Mouse (Mus musculus): ENCODE data around the gene Cngb1. TPM values are rescaled to one million over a fixed set of nuclear protein-coding genes. Genes with fewer than 3 reads are reported as not detected.

The Cngb1 gene
- polyA plus RNA-seq, 1 experiment from 2014 or later = 0.04 TPM

- Histone ChIP-seq H3K4me3 (no peak overlapping the region), H3K4me1 (peaks cover 12% of the 10 kb centered on the region), H3K36me3 (peaks cover 49% of the 10 kb centered on the region), H3K27ac (no peak overlapping the region), H3K27me3 (ENCODE audit: low read depth, poor library complexity, severe bottlenecking) (no peaks in the 10 kb centered on the region), H3K9me3 (replicated peaks) (no peaks in the 10 kb centered on the region)
- 90% methylated on average over 1 of the region's 1 CpGs for WGBS
- no peak for DNase-seq (ENCODE audit: low spot score)
Observed at GRCm38 (mm10) chr8:95335706-95336105, 29.3 kb upstream of the Cngb1 start.

DNA sequence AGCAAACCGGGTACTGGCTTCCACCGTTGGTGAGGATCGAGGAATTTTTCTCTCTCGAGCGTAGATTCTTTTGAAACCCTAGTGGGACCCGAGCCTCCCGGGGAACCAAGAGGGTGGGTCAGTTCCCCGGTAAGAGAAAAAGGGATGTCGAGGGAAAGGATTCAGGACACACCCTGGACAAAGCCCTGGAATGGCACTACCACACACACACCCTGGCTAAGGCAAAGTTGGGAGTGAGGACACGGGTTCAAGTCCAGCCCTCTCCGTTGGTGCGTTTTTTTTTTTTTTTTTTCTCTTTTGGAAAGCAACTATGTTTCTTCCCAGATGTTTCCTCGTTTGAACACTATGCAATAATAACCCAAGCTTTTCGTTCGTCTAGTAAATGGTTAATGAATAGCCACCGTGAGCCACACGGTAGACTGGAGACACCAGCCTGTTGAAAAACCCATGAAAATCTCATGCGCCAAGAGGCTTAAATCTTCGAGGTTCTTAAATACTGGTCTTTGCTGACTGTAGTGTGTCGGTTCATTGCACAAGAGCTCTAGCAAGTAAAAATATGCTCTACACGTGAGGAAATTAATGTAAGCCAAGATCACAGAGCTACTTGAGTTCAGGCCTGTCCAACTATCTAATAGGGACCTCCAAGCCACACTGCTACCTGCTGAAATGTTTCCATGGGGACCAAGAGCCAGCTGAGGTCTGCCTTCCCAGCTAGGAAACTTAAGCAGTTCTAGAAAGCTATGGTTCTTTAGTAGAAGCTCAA, 26.2 kb upstream of the Cngb1 start:
- Histone ChIP-seq H3K36me3 (peaks cover 44% of the 10 kb centered on the region), H3K4me3 (peak overlapping the region; percentile 90), H3K27ac (peak overlapping the region; percentile 97), H3K9me3 (replicated peaks) (no peaks in the 10 kb centered on the region), H3K27me3 (ENCODE audit: low read depth, poor library complexity, severe bottlenecking) (no peaks in the 10 kb centered on the region), H3K4me1 (peaks cover 31% of the 10 kb centered on the region)
- 33% methylated on average over 21 of the region's 21 CpGs for WGBS
- DNase-seq (ENCODE audit: low spot score) = no peak

DNA sequence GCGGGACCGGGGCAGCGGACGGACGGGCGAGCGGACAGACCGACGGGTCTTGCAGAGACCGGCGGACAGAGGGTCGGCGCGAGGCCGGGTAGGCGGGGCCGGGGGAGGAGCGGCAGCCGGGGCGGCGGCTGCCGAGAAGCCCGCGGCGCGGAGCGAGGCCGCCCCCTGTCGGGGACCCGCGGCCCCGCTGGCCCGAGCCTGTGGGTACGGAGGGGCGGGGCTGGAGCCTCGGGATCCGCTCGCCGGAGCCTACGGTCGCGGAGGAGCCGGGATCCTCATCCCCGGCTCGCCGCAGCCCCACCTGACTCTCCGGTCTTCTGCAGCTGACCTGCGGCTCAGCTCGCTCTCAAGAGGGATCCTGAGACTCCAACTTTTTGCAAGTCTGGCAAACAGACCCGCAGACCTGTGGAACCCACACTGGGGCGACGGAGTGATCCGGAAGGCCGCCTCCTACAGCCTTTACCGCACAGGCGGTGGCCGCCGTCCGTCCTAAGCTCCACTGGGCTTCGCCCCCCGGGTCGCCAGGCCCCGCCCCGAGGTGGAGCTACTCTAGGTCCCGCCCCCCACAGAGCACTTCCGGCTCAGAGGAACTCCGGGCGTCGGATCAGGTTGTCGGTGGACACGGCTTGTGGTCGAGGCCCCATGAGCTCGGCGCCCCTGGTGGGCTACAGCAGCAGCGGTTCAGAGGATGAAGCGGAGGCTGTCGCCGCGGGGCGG, 25.5 kb upstream of the Cngb1 start, which contains the start of the genes Zfp319 and Usb1:
TSS of gene Zfp319 (minus strand) at position 231 of the 717 bp plus-strand sequence.
TSS of gene Usb1 (plus strand) at position 565 of the 717 bp plus-strand sequence.
- peaks cover 49% of the 10 kb centered on the region for H3K36me3 ChIP-seq
- H3K9me3 ChIP-seq (replicated peaks) = no peaks in the 10 kb centered on the region
- peak; percentile 97 for DNase-seq (ENCODE audit: low spot score)
- under 1% methylated on average over 79 of the region's 80 CpGs for WGBS
- H3K27me3 ChIP-seq (ENCODE audit: low read depth, poor library complexity, severe bottlenecking) = no peaks in the 10 kb centered on the region
- H3K4me1 ChIP-seq = peaks cover 35% of the 10 kb centered on the region
- peak within 1 kb of the TSS; percentile 90 for H3K4me3 ChIP-seq
- peak within 1 kb of the TSS; percentile 97 for H3K27ac ChIP-seq

DNA sequence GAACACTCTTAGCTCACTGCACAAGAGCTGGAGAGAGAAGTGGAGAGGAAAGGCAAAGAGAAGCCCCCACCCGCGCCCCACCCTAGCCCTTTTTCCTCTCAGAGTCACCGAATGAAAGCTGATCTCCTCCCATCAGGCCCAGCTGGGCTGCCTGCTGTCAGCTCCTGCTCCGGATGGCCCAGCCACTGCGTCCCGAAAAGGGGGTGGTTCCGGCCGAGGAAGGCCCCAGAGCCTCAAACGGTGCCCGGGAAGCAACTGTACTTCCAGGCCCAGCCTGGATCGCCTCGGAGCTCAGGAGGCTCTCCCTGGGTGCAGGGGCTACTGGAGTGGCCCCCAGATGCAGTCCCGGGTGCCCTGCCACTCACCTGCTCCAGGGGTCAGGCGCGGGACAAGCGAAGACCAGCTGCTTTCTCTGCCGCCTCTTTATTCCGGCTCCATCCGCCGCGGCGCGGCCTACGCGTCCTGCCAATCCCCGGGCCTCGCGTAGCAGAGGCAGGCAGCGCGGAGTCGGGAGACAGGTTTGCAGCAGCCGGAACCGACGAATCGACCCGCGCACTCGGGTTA, 24.9 kb upstream of the Cngb1 start:
- DNase-seq (ENCODE audit: low spot score) = peak; percentile 89
- WGBS = under 1% methylated on average over 38 of the region's 38 CpGs
- H3K36me3 ChIP-seq = peaks cover 55% of the 10 kb centered on the region

DNA sequence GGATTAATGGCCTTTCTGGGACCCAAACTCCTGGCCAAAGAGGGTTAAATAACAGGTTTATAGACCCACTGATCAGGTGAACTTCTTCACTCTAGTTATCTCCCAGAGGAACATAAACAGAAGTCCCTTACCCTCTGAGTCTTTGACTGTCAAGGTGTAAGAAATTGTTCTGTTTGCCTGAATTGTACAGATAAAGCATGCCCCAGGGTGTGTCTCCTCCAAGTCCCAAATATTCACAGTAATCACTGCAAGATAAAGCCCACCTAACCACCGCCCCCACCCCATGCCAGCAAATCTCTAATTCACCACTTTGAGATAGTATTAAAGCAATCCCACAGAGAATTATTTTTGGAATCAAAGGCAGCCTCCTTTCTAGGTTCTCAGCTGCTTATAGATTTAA, 24.0 kb upstream of the Cngb1 start:
- Histone ChIP-seq H3K27me3 (ENCODE audit: low read depth, poor library complexity, severe bottlenecking) (no peaks in the 10 kb centered on the region), H3K27ac (no peak overlapping the region), H3K4me3 (peak overlapping the region; percentile 90), H3K4me1 (peaks cover 38% of the 10 kb centered on the region), H3K9me3 (replicated peaks) (no peaks in the 10 kb centered on the region), H3K36me3 (peaks cover 64% of the 10 kb centered on the region)
- DNase-seq (ENCODE audit: low spot score) = no peak
- WGBS = 88% methylated on average over 1 of the region's 1 CpGs

More for the DNA sequence above, 24.9 kb upstream of the Cngb1 start:
- Histone ChIP-seq H3K4me1 (peaks cover 38% of the 10 kb centered on the region), H3K27me3 (ENCODE audit: low read depth, poor library complexity, severe bottlenecking) (no peaks in the 10 kb centered on the region), H3K27ac (peak overlapping the region; percentile 97), H3K4me3 (peak overlapping the region; percentile 90), H3K9me3 (replicated peaks) (no peaks in the 10 kb centered on the region)

- Histone ChIP-seq H3K36me3 (peaks cover 63% of the 10 kb centered on the region), H3K27ac (no peak overlapping the region), H3K27me3 (ENCODE audit: low read depth, poor library complexity, severe bottlenecking) (no peaks in the 10 kb centered on the region), H3K9me3 (replicated peaks) (no peaks in the 10 kb centered on the region), H3K4me3 (no peak overlapping the region), H3K4me1 (peaks cover 38% of the 10 kb centered on the region)
- 83% methylated on average over 46 of the region's 46 CpGs for WGBS
- no peak for DNase-seq (ENCODE audit: low spot score)
Observed at GRCm38 (mm10) chr8:95327866-95328465, 21.6 kb upstream of the Cngb1 start.

- Histone ChIP-seq H3K27ac (no peak overlapping the region), H3K4me1 (peaks cover 35% of the 10 kb centered on the region), H3K36me3 (peaks cover 63% of the 10 kb centered on the region), H3K4me3 (no peak overlapping the region), H3K27me3 (ENCODE audit: low read depth, poor library complexity, severe bottlenecking) (no peaks in the 10 kb centered on the region), H3K9me3 (replicated peaks) (no peaks in the 10 kb centered on the region)
- WGBS = 95% methylated on average over 5 of the region's 5 CpGs
- DNase-seq (ENCODE audit: low spot score) = no peak
Observed at GRCm38 (mm10) chr8:95326822-95327221, 20.4 kb upstream of the Cngb1 start.

DNA sequence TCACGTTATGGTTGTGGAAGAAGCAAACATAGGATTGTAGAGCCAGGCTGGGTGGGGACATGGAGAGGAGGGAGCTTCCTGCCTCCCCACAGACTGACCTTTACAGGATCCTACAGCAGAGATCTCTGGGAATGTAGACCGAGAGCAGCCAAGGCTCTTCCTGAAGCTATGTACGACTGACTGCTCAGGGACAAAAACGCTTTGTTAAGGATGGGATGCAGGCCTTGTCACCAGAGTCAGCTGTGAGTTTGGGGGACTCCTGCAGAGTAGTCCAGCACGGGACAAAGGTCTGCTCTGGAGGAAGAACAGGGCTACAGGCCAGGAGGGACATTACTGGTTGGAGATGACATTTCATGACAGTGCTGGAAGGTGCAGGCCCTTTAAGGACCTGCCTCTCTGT, 18.3 kb upstream of the Cngb1 start:
- peaks cover 31% of the 10 kb centered on the region for H3K4me1 ChIP-seq
- H3K4me3 ChIP-seq = no peak overlapping the region
- WGBS = 75% methylated on average over 5 of the region's 5 CpGs
- no peak overlapping the region for H3K27ac ChIP-seq
- DNase-seq (ENCODE audit: low spot score) = no peak
- H3K9me3 ChIP-seq (replicated peaks) = no peaks in the 10 kb centered on the region
- H3K36me3 ChIP-seq = peaks cover 61% of the 10 kb centered on the region
- H3K27me3 ChIP-seq (ENCODE audit: low read depth, poor library complexity, severe bottlenecking) = peaks cover 19% of the 10 kb centered on the region

- Histone ChIP-seq H3K9me3 (replicated peaks) (no peaks in the 10 kb centered on the region), H3K4me1 (peaks cover 27% of the 10 kb centered on the region), H3K4me3 (no peak overlapping the region), H3K27me3 (ENCODE audit: low read depth, poor library complexity, severe bottlenecking) (peaks cover 32% of the 10 kb centered on the region), H3K36me3 (peaks cover 47% of the 10 kb centered on the region), H3K27ac (no peak overlapping the region)
- no peak for DNase-seq (ENCODE audit: low spot score)
- 84% methylated on average over 3 of the region's 3 CpGs for WGBS
Observed at GRCm38 (mm10) chr8:95323201-95323600, 16.8 kb upstream of the Cngb1 start.

DNA sequence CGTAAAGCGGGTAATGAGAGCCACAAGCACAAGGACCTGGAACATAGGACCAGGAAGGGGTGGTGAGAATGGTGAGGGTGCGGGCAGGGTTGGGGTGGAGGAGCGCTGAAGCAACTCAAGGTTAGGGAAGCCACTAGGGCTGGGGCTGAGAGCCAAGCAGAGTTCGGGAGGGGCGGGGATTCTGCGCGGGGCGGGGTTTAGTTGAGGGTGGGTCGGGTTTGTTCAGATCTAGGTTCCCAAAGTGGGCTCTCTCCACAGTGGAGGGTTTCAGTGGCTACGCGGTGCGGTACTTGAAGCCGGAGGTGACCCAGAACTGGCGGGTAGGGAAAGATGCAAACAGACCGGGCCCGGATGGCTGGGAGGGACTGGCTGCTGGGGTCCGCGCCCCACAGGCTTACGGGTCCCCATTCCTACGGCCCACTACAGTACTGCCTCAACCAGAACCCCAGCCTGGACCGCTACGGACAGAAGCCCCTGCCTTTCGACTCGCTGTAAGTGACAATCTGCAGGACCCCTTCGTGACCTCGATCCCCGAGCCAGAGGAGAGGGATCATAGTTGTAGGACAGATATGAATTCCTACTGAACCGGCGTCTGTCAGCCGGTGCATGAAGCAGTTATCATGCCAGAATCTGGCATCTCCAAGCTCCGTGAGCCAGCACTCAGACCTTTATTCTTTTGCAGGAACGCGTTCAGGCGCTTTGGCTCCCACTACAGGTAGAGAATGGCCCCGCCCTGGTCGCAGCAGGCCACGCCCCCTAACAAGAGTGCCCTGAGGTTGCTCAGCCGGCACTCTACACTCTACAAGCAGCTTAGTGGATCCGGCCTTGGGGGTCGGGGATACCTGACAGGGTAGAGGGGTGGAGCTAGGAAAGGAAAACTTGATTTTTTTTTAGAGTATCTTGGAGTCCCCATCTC, 14.1 kb upstream of the Cngb1 start:
- H3K27me3 ChIP-seq (ENCODE audit: low read depth, poor library complexity, severe bottlenecking) = peaks cover 32% of the 10 kb centered on the region
- peak overlapping the region; percentile 62; the same call in 1 of the 2 replicates for H3K27ac ChIP-seq
- no peaks in the 10 kb centered on the region for H3K9me3 ChIP-seq (replicated peaks)
- peaks cover 16% of the 10 kb centered on the region for H3K4me1 ChIP-seq
- peaks cover 20% of the 10 kb centered on the region for H3K36me3 ChIP-seq
- peak overlapping the region; percentile 58 for H3K4me3 ChIP-seq
- WGBS = 2% methylated on average over 41 of the region's 41 CpGs
- DNase-seq (ENCODE audit: low spot score) = peak; percentile 62

GRCm38 (mm10) chr8:95315350-95315749, 9.0 kb upstream of the Cngb1 start:
- H3K27ac ChIP-seq = no peak overlapping the region
- 93% methylated on average over 1 of the region's 1 CpGs for WGBS
- H3K9me3 ChIP-seq (replicated peaks) = no peaks in the 10 kb centered on the region
- H3K27me3 ChIP-seq (ENCODE audit: low read depth, poor library complexity, severe bottlenecking) = peaks cover 20% of the 10 kb centered on the region
- peaks cover 8% of the 10 kb centered on the region for H3K4me1 ChIP-seq
- no peak overlapping the region for H3K4me3 ChIP-seq
- no peak for DNase-seq (ENCODE audit: low spot score)
- no peaks in the 10 kb centered on the region for H3K36me3 ChIP-seq

DNA sequence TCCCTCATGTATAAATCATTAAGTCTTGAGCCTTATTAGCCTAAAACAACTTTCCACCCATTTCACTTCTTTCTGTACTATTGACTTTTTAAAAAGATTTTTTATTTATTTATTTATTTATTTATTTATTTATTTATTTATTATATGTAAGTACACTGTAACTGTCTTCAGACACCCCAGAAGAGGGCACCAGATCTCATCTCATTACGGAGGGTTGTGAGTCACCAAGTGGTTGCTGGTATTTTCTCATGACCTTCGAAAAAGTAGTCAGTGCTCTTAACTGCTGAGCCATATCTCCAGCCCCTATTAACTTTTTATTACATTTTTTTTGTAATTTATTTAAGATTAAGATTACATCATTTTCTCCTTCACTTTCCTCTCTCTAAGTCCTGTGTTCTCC, 8.3 kb upstream of the Cngb1 start:
- H3K27ac ChIP-seq = no peak overlapping the region
- H3K27me3 ChIP-seq (ENCODE audit: low read depth, poor library complexity, severe bottlenecking) = peaks cover 14% of the 10 kb centered on the region
- WGBS = 78% methylated on average over 2 of the region's 2 CpGs
- peaks cover 1% of the 10 kb centered on the region for H3K4me1 ChIP-seq
- no peaks in the 10 kb centered on the region for H3K36me3 ChIP-seq
- no peaks in the 10 kb centered on the region for H3K9me3 ChIP-seq (replicated peaks)
- DNase-seq (ENCODE audit: low spot score) = no peak
- H3K4me3 ChIP-seq = no peak overlapping the region

All from limb, embryonic 10.5 days (tissue).